Mouse (Mus musculus) stomach, postnatal 0 days (tissue): ENCODE measurements around the gene Tab1.

Experiments
- CTCF ChIP-seq: IDR thresholded peaks from 2 replicates; pipeline ENCODE4 v1.5.1; 2016; ENCODE audit warnings: antibody characterized with exemption, low read depth, mild to moderate bottlenecking, moderate library complexity
- EP300 ChIP-seq: optimal IDR thresholded peaks from 2 replicates; pipeline ENCODE3; 2016; ENCODE audit warnings: antibody characterized with exemption

DNA sequence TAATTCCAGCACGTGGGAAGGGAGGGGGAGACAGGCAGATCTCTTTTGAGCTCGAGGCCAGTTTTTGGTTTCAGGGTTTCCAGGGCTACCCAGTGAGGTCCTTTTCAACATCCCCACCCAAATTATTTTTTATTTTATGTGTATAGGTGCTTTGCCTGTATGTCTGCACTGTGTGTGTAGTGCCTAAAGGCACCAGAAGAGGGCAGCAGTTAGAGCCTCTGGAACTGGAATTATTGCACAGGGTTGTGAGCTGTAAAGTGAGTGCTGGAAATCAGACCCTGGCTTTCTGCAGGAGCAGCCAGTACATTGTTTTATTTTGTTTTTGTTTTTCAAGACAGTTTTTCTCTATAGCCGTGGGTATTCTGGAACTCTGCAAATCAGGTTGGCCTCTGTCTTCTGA is 9.2 kb downstream of the Tab1 start:
- TF ChIP-seq CTCF (peak; percentile 55), EP300 (no peak)
